Mouse (Mus musculus): ENCODE results near the gene Srrm1.

DNA sequence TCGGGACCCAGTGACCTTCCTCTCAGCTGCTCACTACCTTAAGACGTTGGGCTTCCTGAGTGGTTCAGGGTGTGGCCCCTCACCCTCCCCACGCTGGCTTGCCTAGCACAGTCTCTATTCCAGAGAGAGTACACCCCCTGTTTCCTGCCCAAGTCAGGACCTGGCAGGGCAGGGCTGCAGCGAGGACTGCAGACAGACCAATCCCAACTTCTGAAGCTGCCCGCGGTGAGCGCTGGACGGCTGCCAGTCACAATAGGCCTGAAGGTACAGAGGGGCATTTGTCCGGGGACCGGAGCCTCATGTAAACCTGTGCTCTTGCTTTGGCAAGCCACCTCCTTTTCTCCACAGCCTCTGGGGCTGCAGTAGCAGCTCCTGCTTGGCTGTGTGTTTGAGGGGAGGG lies 32.5 kb upstream of the Srrm1 start:
- no peak for TF ChIP-seq POLR2A (IDR thresholded peaks at IDR 0.05; ENCODE audit: insufficient read length, low read depth)
- no peak for TF ChIP-seq MYOG (IDR thresholded peaks at IDR 0.05; ENCODE audit: control insufficient read depth in 1 of 3, insufficient read depth in 1 of 3, insufficient read length in 2 of 3, low read depth in 2 of 3)
- no peak for TF ChIP-seq MAX (IDR thresholded peaks at IDR 0.05; ENCODE audit: low read depth)
- no peak for TF ChIP-seq MYOD1 (IDR thresholded peaks at IDR 0.05; ENCODE audit: control insufficient read depth in 1 of 3, insufficient read length in 2 of 3, low read depth in 2 of 3)
- no peak for TF ChIP-seq CEBPB (IDR thresholded peaks at IDR 0.05; ENCODE audit: insufficient read depth, poor library complexity, severe bottlenecking)
- TF ChIP-seq POLR2AphosphoS2 (IDR thresholded peaks at IDR 0.05; ENCODE audit: insufficient read length, low read depth) = no peak
- TF ChIP-seq USF1 (IDR thresholded peaks at IDR 0.05; ENCODE audit: low read depth) = no peak
- no peak for TF ChIP-seq SRF (IDR thresholded peaks at IDR 0.05; ENCODE audit: control insufficient read depth, insufficient read length, low read depth)
- TF ChIP-seq TCF12 (IDR thresholded peaks at IDR 0.05; ENCODE audit: insufficient read depth, poor library complexity, severe bottlenecking) = no peak
